Mouse (Mus musculus): ENCODE data around the gene Them7. TPM values are rescaled to one million over a fixed set of nuclear protein-coding genes. Genes with fewer than 3 reads are reported as not detected.
A peak's percentile ranks its signal among the peaks of the same experiment; 100 is the strongest.

Them7 gene
- polyA plus RNA-seq, 1 experiment: not detected

DNA sequence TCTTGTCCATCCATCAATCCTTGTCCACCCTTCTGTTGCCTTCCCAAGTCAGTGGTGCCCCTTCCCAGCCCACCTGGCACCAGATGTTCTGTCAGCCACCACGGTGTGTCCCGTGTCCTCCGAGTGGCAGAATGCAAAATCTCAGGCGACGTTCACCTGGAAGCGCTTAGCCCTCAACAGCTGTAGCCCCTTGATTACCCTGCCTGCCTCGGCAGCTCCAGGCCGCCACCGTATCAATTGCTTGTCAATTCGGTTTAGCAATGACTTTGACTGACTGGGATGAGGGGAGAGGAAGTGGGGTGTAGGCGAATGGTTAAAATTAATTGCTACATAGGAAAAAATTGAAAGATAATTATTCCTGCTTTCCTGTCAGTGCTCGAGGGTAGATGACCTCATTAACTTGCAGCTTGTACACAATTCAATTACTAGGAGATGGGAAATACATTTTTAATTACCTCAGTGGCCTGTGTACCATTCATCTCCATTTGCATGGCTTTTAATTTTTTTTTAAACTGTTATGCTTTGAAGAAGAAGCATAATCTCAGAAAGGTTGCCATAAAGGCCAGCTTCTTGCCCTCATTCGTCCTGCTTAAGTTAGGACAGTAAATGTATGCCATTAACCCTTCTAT is 93.5 kb downstream of the Them7 start:
- no peak overlapping the region for H3K9ac ChIP-seq (ENCODE audit: low read depth, poor library complexity, severe bottlenecking)
- H3K27me3 ChIP-seq (ENCODE audit: control insufficient read depth, insufficient read depth, low read length, poor library complexity, severe bottlenecking): no peaks in the 10 kb centered on the region
- TF ChIP-seq EP300 (IDR thresholded peaks at IDR 0.05; ENCODE audit: insufficient read depth, low read depth, low read length): no peak
- TF ChIP-seq CTCF (IDR thresholded peaks at IDR 0.05; ENCODE audit: low read depth, low read length): no peak
- TF ChIP-seq POLR2A (IDR thresholded peaks at IDR 0.05; ENCODE audit: insufficient read depth, low read length): no peak
- no peaks in the 10 kb centered on the region for H3K9me3 ChIP-seq (replicated peaks; ENCODE audit: control insufficient read depth, insufficient read depth, low read length, poor library complexity, severe bottlenecking)
- no peaks in the 10 kb centered on the region for H3K36me3 ChIP-seq (ENCODE audit: control insufficient read depth, insufficient read depth, low read length, poor library complexity, severe bottlenecking)
- H3K4me1 ChIP-seq (ENCODE audit: control insufficient read depth, insufficient read depth, low read length): no peaks in the 10 kb centered on the region
- no peak overlapping the region for H3K4me3 ChIP-seq (ENCODE audit: low read depth, low read length)
- no peak overlapping the region for H3K27ac ChIP-seq (ENCODE audit: insufficient read depth, low read length)

- Histone ChIP-seq H3K9me3 (replicated peaks; ENCODE audit: control insufficient read depth, insufficient read depth, low read length, poor library complexity, severe bottlenecking) (no peaks in the 10 kb centered on the region), H3K27ac (ENCODE audit: insufficient read depth, low read length) (no peak overlapping the region), H3K36me3 (ENCODE audit: control insufficient read depth, insufficient read depth, low read length, poor library complexity, severe bottlenecking) (no peaks in the 10 kb centered on the region), H3K4me1 (ENCODE audit: control insufficient read depth, insufficient read depth, low read length) (no peaks in the 10 kb centered on the region), H3K9ac (ENCODE audit: low read depth, poor library complexity, severe bottlenecking) (no peak overlapping the region), H3K4me3 (ENCODE audit: low read depth, low read length) (no peak overlapping the region), H3K27me3 (ENCODE audit: control insufficient read depth, insufficient read depth, low read length, poor library complexity, severe bottlenecking) (no peaks in the 10 kb centered on the region)
- TF ChIP-seq EP300 (IDR thresholded peaks at IDR 0.05; ENCODE audit: insufficient read depth, low read depth, low read length): no peak
- no peak for TF ChIP-seq CTCF (IDR thresholded peaks at IDR 0.05; ENCODE audit: low read depth, low read length)
- TF ChIP-seq POLR2A (IDR thresholded peaks at IDR 0.05; ENCODE audit: insufficient read depth, low read length): no peak
Observed at GRCm38 (mm10) chr2:105326067-105326466, 101.9 kb downstream of the Them7 start.

DNA sequence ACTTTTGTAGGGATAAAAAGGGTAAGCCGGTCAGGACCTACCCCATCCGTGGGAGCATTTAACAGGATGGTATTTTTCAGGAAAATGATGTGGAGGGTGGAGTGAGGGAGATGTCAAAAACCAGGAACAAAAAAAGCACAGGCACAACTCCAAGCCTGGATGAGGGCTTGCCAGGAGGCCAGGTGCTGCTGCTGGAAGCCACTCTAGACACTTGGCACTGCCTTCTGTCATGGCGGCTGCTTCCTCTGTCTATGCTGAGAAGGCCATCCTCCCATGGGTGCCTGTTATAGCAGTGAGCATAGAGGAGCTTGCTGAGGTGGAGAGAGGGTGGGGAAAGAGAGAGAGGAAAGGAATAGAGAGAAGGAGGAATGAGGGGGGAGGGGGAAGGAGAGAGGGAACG is 105.9 kb downstream of the Them7 start:
- no peaks in the 10 kb centered on the region for H3K9me3 ChIP-seq (replicated peaks; ENCODE audit: control insufficient read depth, insufficient read depth, low read length, poor library complexity, severe bottlenecking)
- H3K27ac ChIP-seq (ENCODE audit: insufficient read depth, low read length): no peak overlapping the region
- TF ChIP-seq EP300 (IDR thresholded peaks at IDR 0.05; ENCODE audit: insufficient read depth, low read depth, low read length) (no peak), POLR2A (IDR thresholded peaks at IDR 0.05; ENCODE audit: insufficient read depth, low read length) (no peak), CTCF (IDR thresholded peaks at IDR 0.05; ENCODE audit: low read depth, low read length) (no peak)
- no peak overlapping the region for H3K9ac ChIP-seq (ENCODE audit: low read depth, poor library complexity, severe bottlenecking)
- no peaks in the 10 kb centered on the region for H3K4me1 ChIP-seq (ENCODE audit: control insufficient read depth, insufficient read depth, low read length)
- H3K36me3 ChIP-seq (ENCODE audit: control insufficient read depth, insufficient read depth, low read length, poor library complexity, severe bottlenecking): no peaks in the 10 kb centered on the region
- H3K4me3 ChIP-seq (ENCODE audit: low read depth, low read length): no peak overlapping the region
- no peaks in the 10 kb centered on the region for H3K27me3 ChIP-seq (ENCODE audit: control insufficient read depth, insufficient read depth, low read length, poor library complexity, severe bottlenecking)

GRCm38 (mm10) chr2:105333107-105333506 is 109.0 kb downstream of the Them7 start:
- Histone ChIP-seq H3K27me3 (ENCODE audit: control insufficient read depth, insufficient read depth, low read length, poor library complexity, severe bottlenecking) (no peaks in the 10 kb centered on the region), H3K27ac (ENCODE audit: insufficient read depth, low read length) (no peak overlapping the region), H3K9ac (ENCODE audit: low read depth, poor library complexity, severe bottlenecking) (no peak overlapping the region), H3K36me3 (ENCODE audit: control insufficient read depth, insufficient read depth, low read length, poor library complexity, severe bottlenecking) (no peaks in the 10 kb centered on the region), H3K9me3 (replicated peaks; ENCODE audit: control insufficient read depth, insufficient read depth, low read length, poor library complexity, severe bottlenecking) (no peaks in the 10 kb centered on the region), H3K4me3 (ENCODE audit: low read depth, low read length) (no peak overlapping the region), H3K4me1 (ENCODE audit: control insufficient read depth, insufficient read depth, low read length) (no peaks in the 10 kb centered on the region)
- no peak for TF ChIP-seq POLR2A (IDR thresholded peaks at IDR 0.05; ENCODE audit: insufficient read depth, low read length)

GRCm38 (mm10) chr2:105333976-105334713 is 110.0 kb downstream of the Them7 start:
- TF ChIP-seq EP300 (IDR thresholded peaks at IDR 0.05; ENCODE audit: insufficient read depth, low read depth, low read length): no peak
- peak; percentile 41 for TF ChIP-seq CTCF (IDR thresholded peaks at IDR 0.05; ENCODE audit: low read depth, low read length)
- Histone ChIP-seq H3K27me3 (ENCODE audit: control insufficient read depth, insufficient read depth, low read length, poor library complexity, severe bottlenecking) (no peaks in the 10 kb centered on the region), H3K9me3 (replicated peaks; ENCODE audit: control insufficient read depth, insufficient read depth, low read length, poor library complexity, severe bottlenecking) (no peaks in the 10 kb centered on the region), H3K27ac (ENCODE audit: insufficient read depth, low read length) (no peak overlapping the region), H3K36me3 (ENCODE audit: control insufficient read depth, insufficient read depth, low read length, poor library complexity, severe bottlenecking) (no peaks in the 10 kb centered on the region), H3K9ac (ENCODE audit: low read depth, poor library complexity, severe bottlenecking) (no peak overlapping the region), H3K4me3 (ENCODE audit: low read depth, low read length) (no peak overlapping the region), H3K4me1 (ENCODE audit: control insufficient read depth, insufficient read depth, low read length) (no peaks in the 10 kb centered on the region)

- H3K9ac ChIP-seq (ENCODE audit: low read depth, poor library complexity, severe bottlenecking): no peak overlapping the region
- no peaks in the 10 kb centered on the region for H3K9me3 ChIP-seq (replicated peaks; ENCODE audit: control insufficient read depth, insufficient read depth, low read length, poor library complexity, severe bottlenecking)
- TF ChIP-seq CTCF (IDR thresholded peaks at IDR 0.05; ENCODE audit: low read depth, low read length): no peak
- TF ChIP-seq EP300 (IDR thresholded peaks at IDR 0.05; ENCODE audit: insufficient read depth, low read depth, low read length): no peak
- no peak for TF ChIP-seq POLR2A (IDR thresholded peaks at IDR 0.05; ENCODE audit: insufficient read depth, low read length)
- H3K36me3 ChIP-seq (ENCODE audit: control insufficient read depth, insufficient read depth, low read length, poor library complexity, severe bottlenecking): no peaks in the 10 kb centered on the region
- H3K27me3 ChIP-seq (ENCODE audit: control insufficient read depth, insufficient read depth, low read length, poor library complexity, severe bottlenecking): no peaks in the 10 kb centered on the region
- no peak overlapping the region for H3K4me3 ChIP-seq (ENCODE audit: low read depth, low read length)
- H3K27ac ChIP-seq (ENCODE audit: insufficient read depth, low read length): no peak overlapping the region
- no peaks in the 10 kb centered on the region for H3K4me1 ChIP-seq (ENCODE audit: control insufficient read depth, insufficient read depth, low read length)
Observed at GRCm38 (mm10) chr2:105335661-105336060, 111.5 kb downstream of the Them7 start.

All from ES-Bruce4 (cell line).